Mouse (Mus musculus): ENCODE measurements at regions not wholly inside any gene's neighbourhood (a gene's known extent, or its start where the extent isn't known, plus 50 kb on each side); places are given as distances from the start of the nearest gene placed in this dataset.
A peak's percentile ranks its signal among the peaks of the same experiment; 100 is the strongest.

DNA sequence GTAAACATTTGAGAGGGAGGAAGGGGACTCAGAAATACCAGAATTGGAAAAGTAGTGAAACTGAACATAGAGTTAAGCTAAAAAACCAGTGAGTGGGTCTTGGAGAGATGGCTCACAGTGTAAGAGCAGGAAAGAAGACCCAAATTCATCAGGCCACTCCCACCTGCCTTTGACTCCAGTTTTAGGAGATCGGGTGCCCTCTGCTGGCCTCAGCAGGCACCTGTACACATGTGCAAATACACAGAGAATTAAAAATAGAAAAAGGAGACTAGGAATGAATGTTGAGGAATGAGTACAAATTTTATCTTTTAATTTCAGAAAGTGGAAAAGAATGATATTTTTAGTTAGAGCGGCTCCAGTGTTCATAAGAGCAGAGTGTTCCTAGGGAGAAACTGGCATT, 414.7 kb downstream of the Rnf144b start:
- Histone ChIP-seq H3K27me3 (replicated peaks; ENCODE audit: low read depth, poor library complexity, severe bottlenecking) (no peaks in the 10 kb centered on the region), H3K4me3 (no peak overlapping the region), H3K27ac (replicated peaks) (no peak overlapping the region), H3K4me1 (0 out of 2 replicates have a peak, but pooled peaks cover 4% of the 10 kb centered on the region), H3K36me3 (replicated peaks) (no peaks in the 10 kb centered on the region), H3K9me3 (no peaks in the 10 kb centered on the region)
- 92% methylated on average over 2 of the region's 2 CpGs for WGBS
- DNase-seq (ENCODE audit: low spot score): no peak

GRCm38 (mm10) chr13:47549626-47550025, 427.2 kb downstream of the Rnf144b start:
- no peak overlapping the region for H3K27ac ChIP-seq (replicated peaks)
- no peak for DNase-seq (ENCODE audit: low spot score)

GRCm38 (mm10) chr13:47552251-47552650, 429.8 kb downstream of the Rnf144b start:
- Histone ChIP-seq H3K27ac (replicated peaks) (no peak overlapping the region), H3K27me3 (replicated peaks; ENCODE audit: low read depth, poor library complexity, severe bottlenecking) (no peaks in the 10 kb centered on the region), H3K4me3 (no peak overlapping the region), H3K36me3 (replicated peaks) (no peaks in the 10 kb centered on the region), H3K4me1 (no peaks in the 10 kb centered on the region), H3K9me3 (no peaks in the 10 kb centered on the region)
- WGBS: 86% methylated on average over 3 of the region's 3 CpGs
- no peak for DNase-seq (ENCODE audit: low spot score)

More at GRCm38 (mm10) chr13:47549626-47550025, 427.2 kb downstream of the Rnf144b start:
- no peaks in the 10 kb centered on the region for H3K9me3 ChIP-seq
- 52% methylated on average over 6 of the region's 6 CpGs for whole genome bisulfite sequencing
- H3K36me3 ChIP-seq (replicated peaks): no peaks in the 10 kb centered on the region
- no peak overlapping the region for H3K4me3 ChIP-seq
- no peaks in the 10 kb centered on the region for H3K4me1 ChIP-seq
- H3K27me3 ChIP-seq (replicated peaks; ENCODE audit: low read depth, poor library complexity, severe bottlenecking): no peaks in the 10 kb centered on the region

DNA sequence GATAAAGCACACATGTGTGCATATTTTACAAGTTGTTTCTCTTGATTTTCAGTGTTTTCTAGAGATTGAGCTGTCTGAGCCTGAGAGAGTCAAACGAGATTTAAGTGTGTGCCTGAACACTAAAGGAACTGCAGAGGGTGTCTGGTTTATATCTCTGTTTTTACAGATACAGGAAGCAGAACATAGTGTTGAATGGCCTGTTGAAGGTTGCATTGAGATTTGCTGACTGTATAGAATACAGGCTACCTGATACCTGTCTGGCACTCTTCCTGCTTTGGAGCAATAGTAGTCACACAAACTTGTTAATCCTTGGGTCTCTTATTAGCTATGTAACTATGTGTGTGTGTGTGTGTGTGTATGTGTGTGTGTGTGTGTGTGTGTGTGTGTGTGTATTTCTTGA, 431.7 kb downstream of the Rnf144b start:
- H3K4me1 ChIP-seq: no peaks in the 10 kb centered on the region
- WGBS: 65% methylated on average over 1 of the region's 1 CpGs

DNA sequence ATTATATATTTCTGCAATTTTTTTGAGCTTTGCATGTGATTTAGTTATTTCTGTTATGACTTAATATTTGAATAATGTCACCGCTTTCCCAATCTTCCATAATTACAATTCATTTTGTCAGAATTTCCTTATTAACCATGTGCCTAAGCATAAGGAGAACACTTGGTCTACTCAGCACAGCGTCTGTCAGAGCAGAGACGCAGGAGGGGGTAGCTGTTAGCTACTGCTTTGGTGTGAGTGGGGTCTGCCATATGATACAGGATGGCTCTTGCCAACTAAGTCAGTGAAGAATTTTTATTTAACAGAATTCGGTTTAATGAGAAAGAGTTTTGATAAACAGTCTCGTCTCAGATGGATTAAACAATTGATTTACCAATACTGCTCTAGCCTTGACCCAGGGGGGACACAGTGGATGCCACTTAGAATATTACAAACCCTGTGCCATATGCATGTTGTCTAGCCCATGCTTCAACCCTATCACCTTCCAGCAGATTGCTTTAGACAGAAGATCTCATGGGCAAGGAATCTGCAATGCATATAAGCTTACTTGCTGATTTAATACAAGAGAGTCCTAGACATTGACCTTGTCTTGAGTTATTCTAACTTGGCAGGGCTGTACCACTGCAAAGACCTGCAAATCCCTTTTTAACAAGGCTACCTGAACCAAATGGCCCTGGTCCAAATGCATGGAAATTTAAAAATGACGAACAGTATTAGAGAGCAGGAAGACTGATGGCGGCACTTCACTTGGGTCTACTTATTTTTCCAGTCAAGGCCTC, 434.9 kb downstream of the Rnf144b start:
- Histone ChIP-seq H3K27ac (replicated peaks) (no peak overlapping the region), H3K4me1 (no peaks in the 10 kb centered on the region), H3K27me3 (replicated peaks; ENCODE audit: low read depth, poor library complexity, severe bottlenecking) (no peaks in the 10 kb centered on the region), H3K9me3 (no peaks in the 10 kb centered on the region), H3K36me3 (replicated peaks) (no peaks in the 10 kb centered on the region), H3K4me3 (no peak overlapping the region)
- DNase-seq (ENCODE audit: low spot score): no peak
- 89% methylated on average over 7 of the region's 7 CpGs for WGBS

More for the DNA sequence above, 431.7 kb downstream of the Rnf144b start:
- DNase-seq (ENCODE audit: low spot score): no peak
- H3K27ac ChIP-seq (replicated peaks): no peak overlapping the region
- no peaks in the 10 kb centered on the region for H3K9me3 ChIP-seq
- H3K36me3 ChIP-seq (replicated peaks): no peaks in the 10 kb centered on the region
- no peaks in the 10 kb centered on the region for H3K27me3 ChIP-seq (replicated peaks; ENCODE audit: low read depth, poor library complexity, severe bottlenecking)
- H3K4me3 ChIP-seq: no peak overlapping the region

DNA sequence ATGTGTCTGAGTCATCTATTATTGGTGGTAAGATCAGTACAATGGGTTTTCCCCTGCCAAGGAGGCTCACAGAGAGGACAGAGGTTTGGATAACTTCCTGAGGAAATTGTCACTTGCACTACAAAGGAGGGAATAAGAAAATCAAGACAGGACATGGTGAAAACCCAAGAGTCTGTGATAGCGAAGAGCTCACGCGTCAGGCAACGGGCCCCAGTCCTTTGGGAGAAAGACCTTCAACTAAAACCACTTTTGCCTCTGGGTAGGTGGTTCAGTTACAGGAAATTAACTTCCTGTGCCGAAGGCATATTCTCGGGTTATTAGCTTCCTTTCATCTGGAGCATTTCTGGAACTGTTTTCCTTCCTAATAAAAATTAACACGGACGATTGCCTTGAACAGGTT, 440.4 kb downstream of the Rnf144b start:
- Histone ChIP-seq H3K36me3 (replicated peaks) (no peaks in the 10 kb centered on the region), H3K27ac (replicated peaks) (no peak overlapping the region), H3K4me1 (peaks cover 19% of the 10 kb centered on the region), H3K4me3 (no peak overlapping the region), H3K9me3 (no peaks in the 10 kb centered on the region), H3K27me3 (replicated peaks; ENCODE audit: low read depth, poor library complexity, severe bottlenecking) (no peaks in the 10 kb centered on the region)
- DNase-seq (ENCODE audit: low spot score): no peak
- 48% methylated on average over 8 of the region's 8 CpGs for WGBS

DNA sequence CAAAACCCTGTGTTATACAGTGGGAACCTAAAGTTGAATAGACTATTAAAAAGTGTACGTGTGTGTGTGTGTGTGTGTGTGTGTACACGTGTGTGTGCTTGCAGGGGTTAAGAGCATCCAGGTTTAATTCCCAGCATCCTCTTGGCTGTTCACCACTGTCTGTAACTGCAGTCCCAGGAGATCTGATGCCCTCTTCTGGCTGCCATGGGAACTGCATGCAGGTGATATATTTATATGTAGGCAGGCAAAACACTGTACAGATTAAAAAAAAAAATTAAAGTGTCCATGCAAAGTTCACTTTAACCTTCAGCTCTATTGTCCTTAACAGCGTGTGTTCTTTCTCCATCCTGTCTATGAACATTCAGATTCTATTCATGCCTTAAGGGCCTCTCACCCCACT, 454.1 kb downstream of the Rnf144b start:
- Histone ChIP-seq H3K4me3 (no peak overlapping the region), H3K27me3 (replicated peaks; ENCODE audit: low read depth, poor library complexity, severe bottlenecking) (no peaks in the 10 kb centered on the region), H3K36me3 (replicated peaks) (no peaks in the 10 kb centered on the region), H3K27ac (replicated peaks) (no peak overlapping the region), H3K4me1 (no peaks in the 10 kb centered on the region), H3K9me3 (no peaks in the 10 kb centered on the region)
- 64% methylated on average over 3 of the region's 3 CpGs for WGBS
- DNase-seq (ENCODE audit: low spot score): peak; percentile 23

- 87% methylated on average over 5 of the region's 5 CpGs for WGBS
- no peaks in the 10 kb centered on the region for H3K9me3 ChIP-seq
- no peak overlapping the region for H3K4me3 ChIP-seq
- H3K36me3 ChIP-seq (replicated peaks): no peaks in the 10 kb centered on the region
- no peak overlapping the region for H3K27ac ChIP-seq (replicated peaks)
- H3K4me1 ChIP-seq: no peaks in the 10 kb centered on the region
- H3K27me3 ChIP-seq (replicated peaks; ENCODE audit: low read depth, poor library complexity, severe bottlenecking): no peaks in the 10 kb centered on the region
- DNase-seq (ENCODE audit: low spot score): no peak
Observed at GRCm38 (mm10) chr13:47580144-47580543, 457.7 kb downstream of the Rnf144b start.

- Histone ChIP-seq H3K9me3 (no peaks in the 10 kb centered on the region), H3K27me3 (replicated peaks; ENCODE audit: low read depth, poor library complexity, severe bottlenecking) (no peaks in the 10 kb centered on the region), H3K36me3 (replicated peaks) (no peaks in the 10 kb centered on the region), H3K4me1 (no peaks in the 10 kb centered on the region), H3K4me3 (no peak overlapping the region), H3K27ac (replicated peaks) (no peak overlapping the region)
- WGBS: 84% methylated on average over 1 of the region's 1 CpGs
- DNase-seq (ENCODE audit: low spot score): no peak
Observed at GRCm38 (mm10) chr13:47585158-47585557, 462.7 kb downstream of the Rnf144b start.

GRCm38 (mm10) chr13:47602646-47603045, 480.2 kb downstream of the Rnf144b start:
- H3K4me3 ChIP-seq: no peak overlapping the region
- no peak for DNase-seq (ENCODE audit: low spot score)
- no peaks in the 10 kb centered on the region for H3K36me3 ChIP-seq (replicated peaks)
- 57% methylated on average over 1 of the region's 1 CpGs for WGBS
- no peaks in the 10 kb centered on the region for H3K4me1 ChIP-seq
- no peaks in the 10 kb centered on the region for H3K9me3 ChIP-seq
- H3K27ac ChIP-seq (replicated peaks): no peak overlapping the region
- H3K27me3 ChIP-seq (replicated peaks; ENCODE audit: low read depth, poor library complexity, severe bottlenecking): no peaks in the 10 kb centered on the region

GRCm38 (mm10) chr13:47611439-47611838, 489.0 kb downstream of the Rnf144b start:
- Histone ChIP-seq H3K36me3 (replicated peaks) (no peaks in the 10 kb centered on the region), H3K4me1 (0 out of 2 replicates have a peak, but pooled peaks cover 3% of the 10 kb centered on the region), H3K9me3 (no peaks in the 10 kb centered on the region), H3K27ac (replicated peaks) (no peak overlapping the region), H3K27me3 (replicated peaks; ENCODE audit: low read depth, poor library complexity, severe bottlenecking) (no peaks in the 10 kb centered on the region), H3K4me3 (no peak overlapping the region)
- DNase-seq (ENCODE audit: low spot score): no peak
- 88% methylated on average over 4 of the region's 4 CpGs for WGBS

DNA sequence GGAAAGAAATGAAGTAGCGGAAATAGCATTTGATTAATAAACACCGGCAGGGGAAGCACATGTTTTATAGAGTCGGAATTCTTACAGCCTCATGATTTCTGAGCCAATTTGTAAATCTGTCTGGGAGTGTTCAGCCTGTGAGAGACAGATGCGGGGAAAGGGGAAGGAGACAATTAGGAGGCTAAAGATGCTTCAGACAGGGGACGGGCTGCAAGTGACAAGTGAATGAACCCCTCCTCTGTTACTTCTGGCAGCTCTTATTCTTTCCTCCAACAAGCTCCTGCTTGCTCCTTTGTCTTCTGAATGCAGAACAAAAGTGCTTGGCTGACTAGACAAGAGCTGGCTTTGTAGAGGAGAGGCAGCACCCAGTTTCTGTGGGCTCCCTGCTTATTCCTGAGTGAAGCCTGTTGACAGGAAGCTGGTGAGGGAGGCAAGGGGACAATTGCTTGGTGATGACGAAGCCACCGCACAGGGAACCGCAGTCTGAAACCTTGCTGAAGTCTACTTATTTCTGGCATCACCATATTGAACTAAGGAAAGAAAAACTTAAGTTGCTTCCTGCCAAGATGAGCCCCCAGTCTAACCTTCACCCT, 514.2 kb downstream of the Rnf144b start:
- no peak overlapping the region for H3K27ac ChIP-seq (replicated peaks)
- H3K36me3 ChIP-seq (replicated peaks): no peaks in the 10 kb centered on the region
- H3K4me1 ChIP-seq: peaks cover 9% of the 10 kb centered on the region; the same call in 1 of the 2 replicates
- H3K4me3 ChIP-seq: no peak overlapping the region
- 49% methylated on average over 8 of the region's 8 CpGs for WGBS
- H3K9me3 ChIP-seq: no peaks in the 10 kb centered on the region
- no peaks in the 10 kb centered on the region for H3K27me3 ChIP-seq (replicated peaks; ENCODE audit: low read depth, poor library complexity, severe bottlenecking)
- peak; percentile 7 for DNase-seq (ENCODE audit: low spot score)

DNA sequence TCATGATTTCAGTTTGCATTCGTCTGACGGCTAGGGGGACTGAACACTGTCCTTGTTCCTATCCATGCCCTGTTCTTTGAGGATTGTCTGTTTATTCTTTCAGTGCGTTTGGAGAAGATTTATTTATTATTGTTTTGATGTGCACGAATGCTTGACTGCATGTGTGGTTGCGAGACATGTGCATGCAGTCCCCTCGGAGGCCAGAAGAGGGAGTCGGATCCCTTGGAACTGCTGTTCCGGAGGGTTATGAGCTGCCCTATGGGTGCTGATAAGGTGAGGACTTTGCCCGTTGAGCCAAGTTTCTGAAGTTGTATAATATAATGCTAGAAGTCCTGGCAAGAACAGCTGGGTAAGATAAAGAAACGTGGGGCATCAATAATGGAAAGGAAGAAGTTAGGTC, 519.9 kb downstream of the Rnf144b start:
- WGBS: 89% methylated on average over 10 of the region's 10 CpGs
- no peaks in the 10 kb centered on the region for H3K36me3 ChIP-seq (replicated peaks)
- H3K9me3 ChIP-seq: no peaks in the 10 kb centered on the region
- DNase-seq (ENCODE audit: low spot score): no peak
- H3K4me3 ChIP-seq: no peak overlapping the region
- no peaks in the 10 kb centered on the region for H3K27me3 ChIP-seq (replicated peaks; ENCODE audit: low read depth, poor library complexity, severe bottlenecking)
- no peak overlapping the region for H3K27ac ChIP-seq (replicated peaks)
- H3K4me1 ChIP-seq: peaks cover 9% of the 10 kb centered on the region
